Mouse (Mus musculus): ENCODE data around the gene Cyb5rl. TPM values are rescaled to one million over a fixed set of nuclear protein-coding genes. Genes with fewer than 3 reads are reported as not detected.

Cyb5rl gene
- polyA plus RNA-seq, 1 experiment from 2014 or later, result 4.4 TPM

DNA sequence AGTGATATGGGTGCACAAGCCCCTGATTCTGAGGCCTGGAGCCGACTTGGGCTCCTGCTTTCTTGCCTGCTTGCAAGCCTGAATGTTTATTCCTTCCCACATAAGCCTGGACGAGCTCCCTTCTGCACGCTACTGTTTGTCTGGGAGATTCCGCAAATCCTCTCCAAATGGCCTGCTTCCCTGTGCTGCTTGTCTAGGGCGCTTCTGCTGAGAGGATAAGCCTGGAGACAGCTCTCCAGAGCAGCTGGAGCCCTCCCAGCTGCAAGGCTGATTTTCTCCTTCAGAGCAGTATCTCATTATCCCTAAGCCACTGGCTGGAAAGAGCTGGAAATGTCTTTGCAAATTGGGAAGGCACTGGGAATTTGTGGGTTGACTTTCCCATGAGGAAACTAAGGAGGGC is 8.7 kb downstream of the Cyb5rl start:
- H3K4me1 ChIP-seq (ENCODE audit: control insufficient read depth, insufficient read depth, low read depth, low read length), result no peaks in the 10 kb centered on the region
- H3K9me3 ChIP-seq (ENCODE audit: control insufficient read depth, low read length), result no peaks in the 10 kb centered on the region
- no peak overlapping the region; the same call in 1 of the 2 replicates for H3K9ac ChIP-seq (ENCODE audit: low read depth, low read length)
- no peaks in the 10 kb centered on the region for H3K36me3 ChIP-seq (ENCODE audit: control insufficient read depth, insufficient read depth, low read length)
- ATAC-seq, result no peak
- no peaks in the 10 kb centered on the region for H3K27me3 ChIP-seq (replicated peaks; ENCODE audit: control insufficient read depth, insufficient read depth, low read length)
- no peak overlapping the region for H3K4me2 ChIP-seq (ENCODE audit: low read length)
- no peak overlapping the region for H3K27ac ChIP-seq (ENCODE audit: low read depth, low read length)
- 75% methylated on average over 5 of the region's 5 CpGs for WGBS
- H3K4me3 ChIP-seq (ENCODE audit: low read length), result no peak overlapping the region

DNA sequence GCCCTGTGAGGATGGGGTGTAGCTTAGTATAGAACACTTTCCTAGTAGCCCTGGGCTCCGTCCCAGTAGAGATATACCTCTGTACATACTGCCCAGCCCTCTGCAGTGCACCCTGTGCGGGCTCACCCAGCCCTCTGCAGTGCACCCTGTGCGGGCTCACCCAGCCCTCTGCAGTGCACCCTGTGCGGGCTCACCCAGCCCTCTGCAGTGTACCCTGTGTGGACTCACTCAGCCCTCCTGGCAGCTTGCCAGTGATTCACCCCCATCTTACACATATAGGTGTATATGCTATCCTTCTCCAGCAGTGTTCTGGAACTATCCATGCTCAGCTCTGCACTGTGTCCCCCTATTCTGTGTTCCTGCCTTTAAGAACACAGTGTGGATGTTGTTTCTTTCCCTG is 12.1 kb downstream of the Cyb5rl start:
- H3K4me3 ChIP-seq (ENCODE audit: low read length), result no peak overlapping the region
- peak; percentile 38; the same call in 1 of the 2 replicates for ATAC-seq
- no peak overlapping the region for H3K4me2 ChIP-seq (ENCODE audit: low read length)
- no peaks in the 10 kb centered on the region for H3K27me3 ChIP-seq (replicated peaks; ENCODE audit: control insufficient read depth, insufficient read depth, low read length)
- WGBS, result 90% methylated on average over 4 of the region's 4 CpGs
- H3K9ac ChIP-seq (ENCODE audit: low read depth, low read length), result no peak overlapping the region
- no peaks in the 10 kb centered on the region for H3K4me1 ChIP-seq (ENCODE audit: control insufficient read depth, insufficient read depth, low read depth, low read length)
- no peak overlapping the region for H3K27ac ChIP-seq (ENCODE audit: low read depth, low read length)
- H3K36me3 ChIP-seq (ENCODE audit: control insufficient read depth, insufficient read depth, low read length), result no peaks in the 10 kb centered on the region
- H3K9me3 ChIP-seq (ENCODE audit: control insufficient read depth, low read length), result no peaks in the 10 kb centered on the region

DNA sequence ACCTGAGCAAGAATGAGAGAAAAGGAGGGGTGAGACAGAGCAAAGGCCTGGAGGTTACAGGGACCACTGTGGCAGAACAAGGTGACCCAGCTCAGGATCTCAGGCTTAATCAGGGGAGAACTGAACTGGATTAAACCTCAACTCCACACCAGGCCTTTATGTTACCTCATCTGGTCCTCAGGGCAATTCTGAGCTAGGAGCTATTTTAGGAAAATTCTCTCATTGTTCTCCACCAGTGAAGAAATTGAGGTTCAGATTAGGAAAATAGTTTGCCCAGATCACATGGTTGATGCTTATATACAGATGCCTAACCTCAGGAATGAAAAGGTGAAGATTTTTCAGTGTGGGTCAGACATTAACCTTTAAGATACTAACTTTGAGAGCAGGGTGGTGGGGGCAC is 12.9 kb downstream of the Cyb5rl start:
- ATAC-seq, result no peak
- H3K4me2 ChIP-seq (ENCODE audit: low read length), result no peak overlapping the region
- H3K4me3 ChIP-seq (ENCODE audit: low read length), result no peak overlapping the region
- H3K27ac ChIP-seq (ENCODE audit: low read depth, low read length), result no peak overlapping the region
- no peaks in the 10 kb centered on the region for H3K36me3 ChIP-seq (ENCODE audit: control insufficient read depth, insufficient read depth, low read length)
- peaks cover 8% of the 10 kb centered on the region for H3K4me1 ChIP-seq (ENCODE audit: control insufficient read depth, insufficient read depth, low read depth, low read length)
- H3K9ac ChIP-seq (ENCODE audit: low read depth, low read length), result no peak overlapping the region
- no peaks in the 10 kb centered on the region for H3K27me3 ChIP-seq (replicated peaks; ENCODE audit: control insufficient read depth, insufficient read depth, low read length)
- no peaks in the 10 kb centered on the region for H3K9me3 ChIP-seq (ENCODE audit: control insufficient read depth, low read length)

DNA sequence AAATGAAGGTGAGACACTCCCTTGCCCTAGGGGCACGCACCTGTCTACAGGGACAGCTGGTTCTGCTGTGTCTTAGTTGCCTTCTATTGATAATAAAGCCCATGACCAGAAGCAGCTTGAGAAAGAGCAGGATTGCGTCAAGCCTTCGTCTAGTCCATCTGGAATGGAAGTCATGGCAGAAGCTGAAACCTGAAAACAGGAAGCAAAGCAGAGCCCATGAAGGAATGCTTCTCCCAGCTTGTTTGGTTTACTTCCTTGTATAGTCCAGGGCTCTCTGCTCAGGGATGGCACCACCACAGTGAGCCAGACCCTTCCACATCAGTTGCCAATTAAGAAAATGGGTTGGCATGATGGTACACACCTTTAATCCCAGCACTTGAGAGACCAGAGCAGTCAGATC is 15.4 kb downstream of the Cyb5rl start:
- H3K27ac ChIP-seq (ENCODE audit: low read depth, low read length), result no peak overlapping the region
- no peak overlapping the region for H3K9ac ChIP-seq (ENCODE audit: low read depth, low read length)
- ATAC-seq, result no peak
- H3K4me2 ChIP-seq (ENCODE audit: low read length), result no peak overlapping the region
- no peaks in the 10 kb centered on the region for H3K36me3 ChIP-seq (ENCODE audit: control insufficient read depth, insufficient read depth, low read length)
- H3K27me3 ChIP-seq (replicated peaks; ENCODE audit: control insufficient read depth, insufficient read depth, low read length), result no peaks in the 10 kb centered on the region
- WGBS, result 97% methylated on average over 3 of the region's 3 CpGs
- peaks cover 13% of the 10 kb centered on the region for H3K4me1 ChIP-seq (ENCODE audit: control insufficient read depth, insufficient read depth, low read depth, low read length)
- H3K4me3 ChIP-seq (ENCODE audit: low read length), result no peak overlapping the region
- H3K9me3 ChIP-seq (ENCODE audit: control insufficient read depth, low read length), result no peaks in the 10 kb centered on the region

DNA sequence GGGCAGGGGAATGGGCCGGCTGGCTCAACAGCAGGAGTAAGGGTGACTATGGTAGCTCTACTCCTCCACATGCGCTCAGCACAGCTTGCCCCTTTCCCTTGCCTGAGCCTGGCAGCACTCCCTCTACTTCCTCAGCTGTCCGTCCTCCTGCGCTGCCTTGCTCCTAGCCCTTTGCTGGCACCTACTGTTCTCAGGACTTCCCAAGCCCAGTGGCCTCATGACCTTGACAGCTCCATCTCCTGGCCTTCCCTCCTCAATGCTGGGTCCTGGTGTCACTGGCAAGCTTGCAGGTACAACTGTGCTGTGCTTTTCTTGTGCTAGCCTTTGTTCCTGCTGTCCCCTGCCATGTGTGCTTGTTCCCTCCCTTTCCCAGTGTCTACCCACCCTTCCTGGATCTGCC is 16.3 kb downstream of the Cyb5rl start:
- Histone ChIP-seq H3K4me3 (ENCODE audit: low read length) (no peak overlapping the region), H3K9ac (ENCODE audit: low read depth, low read length) (no peak overlapping the region), H3K9me3 (ENCODE audit: control insufficient read depth, low read length) (no peaks in the 10 kb centered on the region), H3K4me2 (ENCODE audit: low read length) (no peak overlapping the region), H3K36me3 (ENCODE audit: control insufficient read depth, insufficient read depth, low read length) (no peaks in the 10 kb centered on the region), H3K27ac (ENCODE audit: low read depth, low read length) (no peak overlapping the region), H3K27me3 (replicated peaks; ENCODE audit: control insufficient read depth, insufficient read depth, low read length) (no peaks in the 10 kb centered on the region), H3K4me1 (ENCODE audit: control insufficient read depth, insufficient read depth, low read depth, low read length) (peaks cover 13% of the 10 kb centered on the region)
- ATAC-seq, result no peak
- 81% methylated on average over 4 of the region's 4 CpGs for WGBS

DNA sequence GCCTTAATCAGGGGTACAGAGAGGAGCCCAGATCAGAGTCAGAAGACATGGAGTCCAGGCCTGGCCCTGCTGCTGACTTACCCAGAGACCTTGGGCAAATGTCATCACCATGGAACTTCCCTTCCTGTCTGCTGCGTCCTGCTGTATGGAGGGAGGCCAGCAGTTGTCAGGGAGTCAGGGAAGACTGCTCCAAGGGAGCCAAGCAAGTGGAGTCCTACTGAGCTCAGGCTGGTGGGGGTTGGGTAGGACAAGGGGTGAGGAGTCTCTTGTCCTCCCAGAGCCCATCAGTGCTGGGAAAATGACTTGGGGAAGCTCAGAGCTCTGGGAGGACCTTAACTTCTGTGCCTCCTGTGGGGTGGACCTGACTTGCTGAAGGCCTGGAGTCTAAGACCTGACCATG is 17.6 kb downstream of the Cyb5rl start:
- WGBS, result 7% methylated on average over 1 of the region's 1 CpGs
- Histone ChIP-seq H3K4me3 (ENCODE audit: low read length) (no peak overlapping the region), H3K27ac (ENCODE audit: low read depth, low read length) (peak overlapping the region; percentile 72), H3K27me3 (replicated peaks; ENCODE audit: control insufficient read depth, insufficient read depth, low read length) (no peaks in the 10 kb centered on the region), H3K9ac (ENCODE audit: low read depth, low read length) (0 out of 2 replicates have a peak overlapping the region, but pooled peaks have one; percentile 14), H3K4me2 (ENCODE audit: low read length) (no peak overlapping the region), H3K36me3 (ENCODE audit: control insufficient read depth, insufficient read depth, low read length) (no peaks in the 10 kb centered on the region), H3K9me3 (ENCODE audit: control insufficient read depth, low read length) (no peaks in the 10 kb centered on the region), H3K4me1 (ENCODE audit: control insufficient read depth, insufficient read depth, low read depth, low read length) (peaks cover 13% of the 10 kb centered on the region)
- peak; percentile 38 for ATAC-seq

DNA sequence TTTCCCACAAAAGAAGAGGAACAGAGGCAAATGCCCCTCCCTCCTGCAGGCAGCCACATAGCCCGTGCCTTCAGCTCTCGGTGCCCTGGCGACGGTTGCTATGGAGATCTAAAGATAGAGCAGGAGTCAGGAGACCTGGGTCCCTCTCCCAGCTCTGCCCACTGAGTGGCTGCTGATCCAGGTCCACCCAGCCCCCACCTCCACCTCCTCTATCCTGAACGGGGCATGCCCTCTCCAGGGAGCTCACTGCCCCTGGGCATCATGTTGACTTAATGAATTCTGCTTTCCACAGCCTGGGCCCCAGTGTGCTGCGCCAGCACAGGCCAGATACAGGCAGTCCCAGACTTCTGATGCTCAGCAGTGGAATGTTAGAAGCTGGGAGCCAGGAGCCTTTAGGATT is 18.1 kb downstream of the Cyb5rl start:
- Histone ChIP-seq H3K4me1 (ENCODE audit: control insufficient read depth, insufficient read depth, low read depth, low read length) (peaks cover 13% of the 10 kb centered on the region), H3K9me3 (ENCODE audit: control insufficient read depth, low read length) (no peaks in the 10 kb centered on the region), H3K4me3 (ENCODE audit: low read length) (no peak overlapping the region), H3K4me2 (ENCODE audit: low read length) (no peak overlapping the region), H3K27me3 (replicated peaks; ENCODE audit: control insufficient read depth, insufficient read depth, low read length) (no peaks in the 10 kb centered on the region), H3K9ac (ENCODE audit: low read depth, low read length) (0 out of 2 replicates have a peak overlapping the region, but pooled peaks have one; percentile 14), H3K36me3 (ENCODE audit: control insufficient read depth, insufficient read depth, low read length) (no peaks in the 10 kb centered on the region), H3K27ac (ENCODE audit: low read depth, low read length) (peak overlapping the region; percentile 72)
- ATAC-seq, result peak; percentile 96
- 4% methylated on average over 6 of the region's 6 CpGs for WGBS

DNA sequence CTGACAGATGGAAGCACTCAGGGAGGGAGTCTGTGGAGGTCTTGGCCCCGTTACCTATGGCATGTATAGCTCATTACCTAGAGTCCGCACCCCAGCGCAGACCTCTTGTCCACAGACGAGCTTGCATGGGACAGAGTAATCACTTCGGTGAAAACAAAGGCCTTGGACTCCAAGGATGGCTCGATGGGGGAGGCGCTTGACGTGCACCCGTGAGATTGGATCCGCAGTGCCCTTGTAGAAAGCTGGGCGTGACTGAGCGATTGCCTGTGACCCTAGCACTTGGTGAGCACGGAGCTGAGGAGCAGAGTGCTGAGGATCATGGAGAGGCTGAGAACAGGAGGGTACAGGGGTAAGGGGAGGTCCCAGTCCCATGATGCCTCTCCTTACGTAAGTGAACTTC is 24.9 kb downstream of the Cyb5rl start:
- Histone ChIP-seq H3K4me3 (ENCODE audit: low read length) (no peak overlapping the region), H3K9me3 (ENCODE audit: control insufficient read depth, low read length) (no peaks in the 10 kb centered on the region), H3K9ac (ENCODE audit: low read depth, low read length) (no peak overlapping the region), H3K4me1 (ENCODE audit: control insufficient read depth, insufficient read depth, low read depth, low read length) (peaks cover 8% of the 10 kb centered on the region), H3K36me3 (ENCODE audit: control insufficient read depth, insufficient read depth, low read length) (no peaks in the 10 kb centered on the region), H3K4me2 (ENCODE audit: low read length) (no peak overlapping the region), H3K27ac (ENCODE audit: low read depth, low read length) (no peak overlapping the region), H3K27me3 (replicated peaks; ENCODE audit: control insufficient read depth, insufficient read depth, low read length) (no peaks in the 10 kb centered on the region)
- no peak for ATAC-seq
- WGBS, result 84% methylated on average over 14 of the region's 14 CpGs

DNA sequence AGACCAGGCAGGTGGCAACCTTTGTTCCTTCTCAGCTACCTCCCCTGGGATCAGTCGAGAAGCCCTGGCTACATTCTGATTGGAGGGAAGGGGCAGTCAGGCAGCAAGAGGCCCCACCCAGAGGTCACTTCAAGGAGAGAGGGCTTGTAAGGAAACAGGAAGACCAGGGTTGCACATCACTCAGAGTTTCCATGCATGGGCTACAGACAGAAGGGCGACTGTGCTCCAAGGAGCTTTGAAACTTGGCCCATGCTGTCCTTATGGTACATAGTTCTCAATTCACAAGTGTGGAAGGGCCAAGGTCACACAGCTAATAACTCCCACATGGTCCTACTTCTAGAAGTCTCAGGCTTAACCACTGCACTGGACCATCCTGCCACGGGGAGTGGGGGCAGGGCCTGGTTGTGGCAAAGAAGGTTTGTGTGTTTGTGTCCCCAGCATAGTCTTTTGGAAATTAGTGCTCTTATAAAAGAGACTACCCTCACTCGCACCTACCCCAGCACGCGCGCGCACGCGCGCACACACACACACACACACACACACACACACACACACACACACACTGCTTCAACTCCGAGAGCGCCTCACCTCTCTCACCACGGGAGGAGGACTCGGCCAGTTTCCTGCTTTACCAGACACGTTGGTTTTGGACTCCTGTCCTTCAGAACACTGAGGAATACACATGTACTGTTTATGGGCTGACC is 27.8 kb downstream of the Cyb5rl start:
- WGBS, result 84% methylated on average over 16 of the region's 16 CpGs
- no peak overlapping the region for H3K4me2 ChIP-seq (ENCODE audit: low read length)
- H3K9me3 ChIP-seq (ENCODE audit: control insufficient read depth, low read length), result no peaks in the 10 kb centered on the region
- H3K27me3 ChIP-seq (replicated peaks; ENCODE audit: control insufficient read depth, insufficient read depth, low read length), result no peaks in the 10 kb centered on the region
- H3K27ac ChIP-seq (ENCODE audit: low read depth, low read length), result no peak overlapping the region
- H3K9ac ChIP-seq (ENCODE audit: low read depth, low read length), result no peak overlapping the region
- H3K4me1 ChIP-seq (ENCODE audit: control insufficient read depth, insufficient read depth, low read depth, low read length), result peaks cover 14% of the 10 kb centered on the region
- H3K36me3 ChIP-seq (ENCODE audit: control insufficient read depth, insufficient read depth, low read length), result no peaks in the 10 kb centered on the region
- H3K4me3 ChIP-seq (ENCODE audit: low read length), result no peak overlapping the region
- ATAC-seq, result no peak

All from hindbrain, embryonic 16.5 days (tissue).